8 mouse cellular contexts compared by ENCODE assay signal in genomic region chr11:97338977-97339315, GRCm38 (mm10). TPM values are rescaled to one million over a fixed set of nuclear protein-coding genes. Genes with fewer than 3 reads are reported as not detected.
DNase-seq lines count a peak whose midpoint lies in the region; ATAC-seq lines count a peak whose summit lies in the region.

No protein-coding gene starts in this region.

- intact Hi-C loops in heart, postnatal 25 days (cut with DNase I), result no loop called here

- H3K36me3 ChIP-seq in midbrain, embryonic 10.5 days, result no peaks in the 10 kb centered on the region
- no peaks in the 10 kb centered on the region for H3K36me3 ChIP-seq in midbrain, embryonic 13.5 days
- H3K36me3 ChIP-seq in forebrain, embryonic 14.5 days (ENCODE audit: control insufficient read depth, insufficient read depth, low read length), result no peaks in the 10 kb centered on the region
- no peaks in the 10 kb centered on the region for H3K36me3 ChIP-seq in midbrain, embryonic 15.5 days (replicated peaks)

- H3K4me3 ChIP-seq in midbrain, embryonic 10.5 days, result no peak overlapping the region
- H3K4me3 ChIP-seq in midbrain, embryonic 13.5 days (replicated peaks), result no peak overlapping the region
- no peak overlapping the region for H3K4me3 ChIP-seq in forebrain, embryonic 14.5 days (ENCODE audit: low read depth, low read length)
- no peak overlapping the region for H3K4me3 ChIP-seq in midbrain, embryonic 15.5 days

- WGBS in midbrain, embryonic 10.5 days, result 56% methylated on average over 17 of the region's 17 CpGs
- 44% methylated on average over 17 of the region's 17 CpGs for WGBS in midbrain, embryonic 13.5 days
- 24% methylated on average over 17 of the region's 17 CpGs for WGBS in forebrain, embryonic 14.5 days
- 37% methylated on average over 17 of the region's 17 CpGs for WGBS in midbrain, embryonic 15.5 days

- no peak overlapping the region for H3K4me2 ChIP-seq in midbrain, embryonic 13.5 days (replicated peaks)
- peak overlapping the region; percentile 39 for H3K4me2 ChIP-seq in forebrain, embryonic 14.5 days (ENCODE audit: low read length)
- peak overlapping the region; percentile 3; the same call in 1 of the 2 replicates for H3K4me2 ChIP-seq in midbrain, embryonic 15.5 days

- 0 out of 2 replicates have a peak overlapping the region, but pooled peaks have one; percentile 13 for H3K27ac ChIP-seq in midbrain, embryonic 10.5 days (replicated peaks)
- H3K27ac ChIP-seq in midbrain, embryonic 13.5 days, result no peak overlapping the region
- H3K27ac ChIP-seq in forebrain, embryonic 14.5 days (ENCODE audit: low read depth, low read length), result peak overlapping the region; percentile 55; the same call in 1 of the 2 replicates
- H3K27ac ChIP-seq in midbrain, embryonic 15.5 days, result peak overlapping the region; percentile 13; the same call in 1 of the 2 replicates

- no peak overlapping the region for H3K9ac ChIP-seq in midbrain, embryonic 13.5 days (replicated peaks)
- H3K9ac ChIP-seq in forebrain, embryonic 14.5 days (ENCODE audit: low read length), result peak overlapping the region; percentile 48; the same call in 1 of the 2 replicates
- no peak overlapping the region for H3K9ac ChIP-seq in midbrain, embryonic 15.5 days

- no peaks in the 10 kb centered on the region for H3K9me3 ChIP-seq in midbrain, embryonic 10.5 days (replicated peaks)
- no peaks in the 10 kb centered on the region for H3K9me3 ChIP-seq in midbrain, embryonic 13.5 days
- no peaks in the 10 kb centered on the region for H3K9me3 ChIP-seq in forebrain, embryonic 14.5 days (replicated peaks; ENCODE audit: control insufficient read depth, low read length)
- H3K9me3 ChIP-seq in midbrain, embryonic 15.5 days, result no peaks in the 10 kb centered on the region

- no peak for DNase-seq in midbrain, embryonic 10.5 days (ENCODE audit: low spot score)
- DNase-seq in forebrain, embryonic 14.5 days (ENCODE audit: low spot score), result peak; percentile 85
- DNase-seq in heart, postnatal 25 days (ENCODE audit: low spot score), result peak; percentile 42
- DNase-seq in kidney, postnatal 4 days, result peak; percentile 71 to 84
- DNase-seq in urinary bladder, postnatal 14 days (ENCODE audit: low spot score), result peak; percentile 78
- DNase-seq in spleen, postnatal 36 days (ENCODE audit: low spot score in 2 of 2), result no peak

- no peak for ATAC-seq in midbrain, embryonic 13.5 days
- peak; percentile 57; the same call in 1 of the 2 replicates for ATAC-seq in forebrain, embryonic 14.5 days
- ATAC-seq in midbrain, embryonic 15.5 days (replicated peaks), result no peak

- H3K4me1 ChIP-seq in midbrain, embryonic 10.5 days, result peaks cover 40% of the 10 kb centered on the region
- H3K4me1 ChIP-seq in midbrain, embryonic 13.5 days (replicated peaks), result 0 out of 2 replicates have a peak, but pooled peaks cover 3% of the 10 kb centered on the region
- H3K4me1 ChIP-seq in forebrain, embryonic 14.5 days (ENCODE audit: control insufficient read depth, insufficient read depth, low read length), result peaks cover 10% of the 10 kb centered on the region; the same call in 1 of the 2 replicates
- H3K4me1 ChIP-seq in midbrain, embryonic 15.5 days, result 0 out of 2 replicates have a peak, but pooled peaks cover 6% of the 10 kb centered on the region

- peaks cover 45% of the 10 kb centered on the region for H3K27me3 ChIP-seq in midbrain, embryonic 10.5 days (ENCODE audit: low read depth, poor library complexity, severe bottlenecking)
- H3K27me3 ChIP-seq in midbrain, embryonic 13.5 days, result peaks cover 16% of the 10 kb centered on the region; the same call in 1 of the 2 replicates
- H3K27me3 ChIP-seq in forebrain, embryonic 14.5 days (replicated peaks; ENCODE audit: control insufficient read depth, insufficient read depth, low read length), result no peaks in the 10 kb centered on the region
- H3K27me3 ChIP-seq in midbrain, embryonic 15.5 days (replicated peaks), result no peaks in the 10 kb centered on the region

RNA-seq across cellular contexts. Expression of gene Gpr179, which starts 12.9 kb away (rescaled TPM):
- 0.05 and 0.09 TPM in 2 replicates for polyA plus RNA-seq in midbrain, embryonic 10.5 days (2016; fragmentation: Nextera tagmentation; extraction: Ambion mirVana)
- polyA plus RNA-seq in midbrain, embryonic 13.5 days (2015; fragmentation: Nextera tagmentation; extraction: Ambion mirVana), result 0.39 and 0.48 TPM in 2 replicates
- 0.20 and 0.34 TPM in 2 replicates for polyA plus RNA-seq in forebrain, embryonic 14.5 days (2014; fragmentation: Nextera tagmentation; extraction: Ambion mirVana)
- under 1 TPM; 0.05 to 0.06 TPM for total RNA-seq in heart, postnatal 25 days (2021)
- 0.70 and 0.98 TPM in 2 replicates for polyA plus RNA-seq in midbrain, embryonic 15.5 days (2015; fragmentation: Nextera tagmentation; extraction: Ambion mirVana)

RNA-seq across cellular contexts. Expression of gene Socs7, which starts 23.4 kb away (rescaled TPM):
- polyA plus RNA-seq in midbrain, embryonic 10.5 days (2016; fragmentation: Nextera tagmentation; extraction: Ambion mirVana), result 3.6 and 4.6 TPM in 2 replicates
- polyA plus RNA-seq in midbrain, embryonic 13.5 days (2015; fragmentation: Nextera tagmentation; extraction: Ambion mirVana), result 8.8 and 9.4 TPM in 2 replicates
- polyA plus RNA-seq in forebrain, embryonic 14.5 days (2014; fragmentation: Nextera tagmentation; extraction: Ambion mirVana), result 5.7 and 5.9 TPM in 2 replicates
- total RNA-seq in heart, postnatal 25 days (2021), result 10 to 100 TPM; 17.9 to 19.9 TPM
- 10.6 and 10.8 TPM in 2 replicates for polyA plus RNA-seq in midbrain, embryonic 15.5 days (2015; fragmentation: Nextera tagmentation; extraction: Ambion mirVana)

RNA-seq across cellular contexts. Expression of gene Mrpl45, which starts 23.4 kb away (rescaled TPM):
- polyA plus RNA-seq in midbrain, embryonic 10.5 days (2016; fragmentation: Nextera tagmentation; extraction: Ambion mirVana), result 61.7 and 69.5 TPM in 2 replicates
- polyA plus RNA-seq in midbrain, embryonic 13.5 days (2015; fragmentation: Nextera tagmentation; extraction: Ambion mirVana), result 39.6 and 46.4 TPM in 2 replicates
- polyA plus RNA-seq in forebrain, embryonic 14.5 days (2014; fragmentation: Nextera tagmentation; extraction: Ambion mirVana), result 42.2 and 43.4 TPM in 2 replicates
- 10 to 100 TPM; 57.8 to 60.6 TPM for total RNA-seq in heart, postnatal 25 days (2021)
- polyA plus RNA-seq in midbrain, embryonic 15.5 days (2015; fragmentation: Nextera tagmentation; extraction: Ambion mirVana), result 33.1 and 38.1 TPM in 2 replicates

RNA-seq across cellular contexts. Expression of gene Npepps, which starts 58.5 kb away (rescaled TPM):
- polyA plus RNA-seq in midbrain, embryonic 10.5 days (2016; fragmentation: Nextera tagmentation; extraction: Ambion mirVana), result 108 and 114 TPM in 2 replicates
- 146 and 156 TPM in 2 replicates for polyA plus RNA-seq in midbrain, embryonic 13.5 days (2015; fragmentation: Nextera tagmentation; extraction: Ambion mirVana)
- 91.3 and 97.4 TPM in 2 replicates for polyA plus RNA-seq in forebrain, embryonic 14.5 days (2014; fragmentation: Nextera tagmentation; extraction: Ambion mirVana)
- total RNA-seq in heart, postnatal 25 days (2021), result 10 to 100 TPM; 75.6 to 79.8 TPM
- polyA plus RNA-seq in midbrain, embryonic 15.5 days (2015; fragmentation: Nextera tagmentation; extraction: Ambion mirVana), result 144 and 161 TPM in 2 replicates

Comparison
In these comparisons a context has a peak if more than half of its experiments do, and no peak if none do; other contexts are left out.
1. DNase-seq: peak in forebrain, embryonic 14.5 days (single experiment), heart, postnatal 25 days (single experiment), kidney, postnatal 4 days (2 of 2) and urinary bladder, postnatal 14 days (single experiment); none in midbrain, embryonic 10.5 days (single experiment) and spleen, postnatal 36 days (0 of 2).